Mouse (Mus musculus) intestine, embryonic 14.5 days (tissue): ENCODE results near the gene Dnmbp. TPM values are rescaled to one million over a fixed set of nuclear protein-coding genes. Genes with fewer than 3 reads are reported as not detected.
A peak's percentile ranks its signal among the peaks of the same experiment; 100 is the strongest.

ENCODE experiments used
- ATAC-seq: fragments of 200-750 bp; cut with Nextera tagmentation; replicated peaks from 2 replicates; pipeline ENCODE4 v1.8.0; 2017; ENCODE audit warnings: low read depth, moderate number of reproducible peaks, moderate TSS enrichment, moderate library complexity; ENCODE audit not compliant: low FRiP score, low TSS enrichment
- DNase-seq: peaks from one replicate; pipeline ENCODE4 v3.0.0-alpha.2; 2018; ENCODE audit warnings: low spot score
- H3K27ac ChIP-seq: fragments of 300-500 bp; sonication (generic); 2 replicates; pipeline ENCODE4 v1.5.1; 2014; ENCODE audit warnings: low read depth, mild to moderate bottlenecking, control low read depth
- H3K27me3 ChIP-seq: fragments of 300-500 bp; sonication (generic); replicated peaks from 2 replicates; pipeline ENCODE4 v1.6.1; 2014; ENCODE audit warnings: low read length, control low read depth; ENCODE audit not compliant: control insufficient read depth, insufficient read depth
- H3K36me3 ChIP-seq: fragments of 300-500 bp; sonication (generic); 2 replicates; pipeline ENCODE4 v1.6.1; 2014; ENCODE audit warnings: low read length, control low read depth; ENCODE audit not compliant: control insufficient read depth, insufficient read depth
- H3K4me1 ChIP-seq: fragments of 300-500 bp; sonication (generic); replicated peaks from 2 replicates; pipeline ENCODE4 v1.6.1; 2014; ENCODE audit warnings: low read length, control low read depth, mixed read lengths; ENCODE audit not compliant: control insufficient read depth, insufficient read depth
- H3K4me2 ChIP-seq: fragments of 300-500 bp; sonication (generic); 2 replicates; pipeline ENCODE4 v1.6.1; 2014; ENCODE audit warnings: low read length
- H3K4me3 ChIP-seq: fragments of 300-500 bp; sonication (generic); 2 replicates; pipeline ENCODE4 v1.5.1; 2014; ENCODE audit warnings: low read depth, low read length, control low read depth, mixed read lengths
- H3K9ac ChIP-seq: fragments of 300-500 bp; sonication (generic); 2 replicates; pipeline ENCODE4 v1.6.1; 2014; ENCODE audit warnings: mild to moderate bottlenecking, low read length
- H3K9me3 ChIP-seq: fragments of 300-500 bp; sonication (generic); 2 replicates; pipeline ENCODE4 v1.6.1; 2016; ENCODE audit warnings: low read length, control low read depth; ENCODE audit not compliant: control insufficient read depth
- WGBS: fragments of 180-500 bp; shearing (Covaris S2); extraction: QIAGEN DNeasy Blood & Tissue Kit; methylation state at CpG from one replicate; pipeline ENCODE4 v1.1.7; 2014; 5-methylcytosine and 5-hydroxymethylcytosine counted together
- polyA plus RNA-seq: library from polyadenylated mRNA; unstranded; fragments of >200 nt; fragmentation: Nextera tagmentation; extraction: Ambion mirVana; gene quantifications from 2 replicates; pipeline ENCODE4 v1.2.1, GENCODE M21; 2014

The Dnmbp gene
- polyA plus RNA-seq, 1 experiment from 2014 or later: 37.5 TPM

DNA sequence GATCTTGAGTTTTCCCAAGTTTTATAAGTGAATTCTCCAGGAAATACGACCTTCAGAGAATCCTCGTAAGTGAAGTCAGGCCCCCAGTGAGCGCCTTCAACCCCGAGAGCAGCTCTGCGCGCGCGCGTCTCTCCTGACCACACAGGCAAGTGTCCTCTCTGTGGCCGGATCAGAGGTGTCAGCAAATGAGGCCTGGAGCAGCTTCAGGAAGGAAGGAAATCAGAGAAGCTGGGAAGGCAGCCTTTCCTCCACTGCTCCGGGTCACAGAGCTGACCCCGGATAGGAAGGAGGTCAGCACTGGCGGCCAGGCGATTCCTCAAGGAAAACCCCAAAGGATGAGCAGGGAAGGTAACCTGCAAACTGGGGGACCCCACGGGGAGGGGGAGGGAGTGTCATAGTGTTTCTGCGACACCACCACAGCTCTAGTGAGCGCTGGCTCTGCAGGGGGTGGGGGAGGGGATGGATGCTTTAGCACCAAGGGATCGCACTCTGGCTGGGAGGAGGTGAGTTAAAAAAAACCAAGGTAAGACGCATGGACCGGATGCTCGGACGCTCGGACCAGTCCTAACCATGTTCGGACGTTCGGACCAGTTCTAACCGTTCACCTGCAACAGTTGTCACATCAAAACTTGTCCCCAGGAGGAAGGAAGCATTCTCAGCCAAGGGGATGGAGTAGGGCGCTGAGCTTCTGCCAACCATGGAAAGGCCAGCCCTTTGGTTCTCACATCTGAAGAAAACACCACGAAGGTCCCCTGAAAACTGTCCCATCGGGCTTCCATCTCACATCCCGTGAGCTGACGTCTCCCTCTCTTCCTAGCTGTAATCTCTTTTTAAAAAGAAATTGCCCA, 19.3 kb downstream of the Dnmbp start:
- Histone ChIP-seq H3K9me3 (peaks cover 5% of the 10 kb centered on the region; the same call in 1 of the 2 replicates), H3K27me3 (no peaks in the 10 kb centered on the region), H3K4me1 (peaks cover 15% of the 10 kb centered on the region), H3K36me3 (no peaks in the 10 kb centered on the region), H3K27ac (no peak overlapping the region), H3K9ac (no peak overlapping the region), H3K4me2 (no peak overlapping the region), H3K4me3 (no peak overlapping the region)
- WGBS: 31% methylated on average over 32 of the region's 32 CpGs
- no peak for DNase-seq
- ATAC-seq: no peak

DNA sequence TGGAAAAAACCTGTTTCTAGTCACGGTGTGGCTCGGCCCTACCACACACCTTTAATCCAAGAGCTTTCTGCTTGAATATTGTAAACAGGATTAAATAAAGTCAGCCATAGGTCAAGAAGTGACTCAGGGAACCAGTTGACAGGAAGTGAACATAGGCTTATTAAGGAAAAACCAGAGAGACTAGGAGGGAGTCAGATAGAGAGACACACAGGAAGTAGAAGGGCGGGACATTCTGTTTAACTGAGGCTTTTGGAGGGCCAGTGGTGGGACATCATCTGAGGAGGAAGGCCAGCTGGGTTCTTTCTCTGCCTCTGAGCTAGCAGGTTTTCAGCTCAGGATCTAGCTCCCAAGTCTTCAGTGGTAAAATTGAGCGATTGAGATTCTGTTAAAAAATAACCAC, 20.1 kb downstream of the Dnmbp start:
- Histone ChIP-seq H3K4me1 (peaks cover 15% of the 10 kb centered on the region), H3K9ac (no peak overlapping the region), H3K4me2 (no peak overlapping the region), H3K27me3 (no peaks in the 10 kb centered on the region), H3K27ac (no peak overlapping the region), H3K36me3 (no peaks in the 10 kb centered on the region), H3K9me3 (peaks cover 5% of the 10 kb centered on the region; the same call in 1 of the 2 replicates), H3K4me3 (no peak overlapping the region)
- no peak for DNase-seq
- 79% methylated on average over 4 of the region's 4 CpGs for WGBS
- ATAC-seq: no peak

- Histone ChIP-seq H3K4me2 (no peak overlapping the region), H3K4me3 (no peak overlapping the region), H3K27ac (no peak overlapping the region), H3K9me3 (peaks cover 5% of the 10 kb centered on the region; the same call in 1 of the 2 replicates), H3K9ac (no peak overlapping the region), H3K36me3 (no peaks in the 10 kb centered on the region), H3K27me3 (no peaks in the 10 kb centered on the region), H3K4me1 (peaks cover 15% of the 10 kb centered on the region)
- 83% methylated on average over 3 of the region's 3 CpGs for WGBS
- ATAC-seq (no peak), DNase-seq (no peak)
Observed at GRCm38 (mm10) chr19:43918834-43919233, 21.2 kb downstream of the Dnmbp start.

DNA sequence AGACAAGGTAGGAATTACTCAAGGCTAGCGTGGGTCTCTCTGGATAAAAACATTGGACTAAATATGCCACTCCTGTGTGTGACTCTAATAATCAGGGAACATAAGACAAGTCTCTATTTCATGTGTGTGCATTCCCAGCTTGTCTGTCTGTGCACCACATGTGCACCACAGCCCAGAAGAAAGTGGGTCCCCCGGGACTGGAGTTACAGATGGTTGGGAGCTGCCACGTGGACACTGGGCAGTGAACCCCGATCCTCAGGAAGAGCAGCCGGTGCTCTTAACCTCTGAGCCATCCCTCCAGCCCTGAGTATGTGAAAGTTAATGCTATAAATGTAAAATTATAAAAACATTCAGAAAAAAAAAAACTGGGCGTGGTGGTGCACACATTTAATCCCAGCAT, 22.2 kb downstream of the Dnmbp start:
- Histone ChIP-seq H3K27me3 (no peaks in the 10 kb centered on the region), H3K9ac (no peak overlapping the region), H3K27ac (no peak overlapping the region), H3K9me3 (no peaks in the 10 kb centered on the region), H3K4me3 (no peak overlapping the region), H3K36me3 (no peaks in the 10 kb centered on the region), H3K4me2 (no peak overlapping the region), H3K4me1 (peaks cover 15% of the 10 kb centered on the region)
- DNase-seq (no peak), ATAC-seq (no peak)
- WGBS: 87% methylated on average over 6 of the region's 6 CpGs

DNA sequence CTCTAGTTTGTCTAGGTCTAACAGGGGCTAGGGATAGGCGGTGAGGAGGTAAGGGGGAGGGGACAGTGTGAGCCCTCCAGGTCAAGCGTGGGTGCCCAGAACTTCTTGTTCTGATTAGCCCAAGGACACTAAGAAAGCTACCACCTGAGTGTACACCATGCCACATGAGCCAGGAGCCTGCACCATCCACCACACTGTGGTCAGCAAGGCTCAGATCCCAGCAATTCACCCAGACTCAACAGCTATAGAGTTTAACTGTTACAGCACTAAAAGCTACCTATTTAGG, 22.6 kb downstream of the Dnmbp start:
- DNase-seq (no peak), ATAC-seq (no peak)
- H3K36me3 ChIP-seq: no peaks in the 10 kb centered on the region
- no peak overlapping the region for H3K4me3 ChIP-seq
- WGBS: 84% methylated on average over 2 of the region's 2 CpGs
- 0 out of 2 replicates have a peak overlapping the region, but pooled peaks have one; percentile 20 for H3K4me2 ChIP-seq
- H3K9ac ChIP-seq: no peak overlapping the region
- no peak overlapping the region for H3K27ac ChIP-seq
- no peaks in the 10 kb centered on the region for H3K9me3 ChIP-seq
- peaks cover 15% of the 10 kb centered on the region for H3K4me1 ChIP-seq
- H3K27me3 ChIP-seq: no peaks in the 10 kb centered on the region

DNA sequence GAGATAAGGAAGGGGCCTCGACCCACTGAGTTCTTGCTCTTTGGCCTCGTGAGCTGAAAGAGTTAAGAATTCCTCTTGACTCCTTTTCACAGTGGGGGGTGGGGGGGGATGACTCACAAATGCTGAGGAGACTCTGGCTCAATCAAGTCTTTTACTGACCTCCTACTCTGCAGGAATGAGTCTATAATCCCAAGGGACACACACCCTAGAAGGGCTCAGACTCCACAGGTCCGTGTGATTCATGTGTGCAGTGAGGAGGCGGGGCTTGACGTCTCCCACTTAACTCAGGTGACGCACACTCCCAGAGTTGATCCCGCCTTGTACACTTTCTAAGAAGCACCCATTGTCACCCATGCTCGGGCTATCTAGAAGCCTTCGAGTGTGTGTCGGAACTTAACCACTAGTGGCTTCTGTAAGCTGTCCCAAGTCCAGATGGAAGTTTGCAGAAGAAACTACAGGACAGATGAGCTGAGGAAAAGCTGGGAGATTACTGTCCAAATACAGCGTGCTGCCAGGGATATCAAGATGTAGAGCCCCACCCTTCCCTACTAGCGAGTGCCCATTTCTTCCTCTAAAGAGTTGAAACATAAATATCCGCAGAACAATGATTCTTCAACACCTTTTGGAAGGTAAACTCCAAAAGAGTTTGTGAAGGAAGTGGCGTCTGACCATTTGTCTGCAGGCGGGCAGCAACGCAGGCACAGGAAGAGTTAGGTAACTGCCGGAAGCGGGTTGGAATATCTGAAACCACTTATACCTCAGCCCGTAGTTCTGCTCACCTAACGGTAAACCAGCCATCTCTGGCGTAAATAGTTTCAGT, 23.2 kb downstream of the Dnmbp start:
- Histone ChIP-seq H3K4me3 (no peak overlapping the region), H3K4me2 (peak overlapping the region; percentile 20), H3K27me3 (no peaks in the 10 kb centered on the region), H3K4me1 (peaks cover 15% of the 10 kb centered on the region), H3K36me3 (peaks cover 3% of the 10 kb centered on the region; the same call in 1 of the 2 replicates), H3K9ac (no peak overlapping the region), H3K27ac (peak overlapping the region; percentile 4; the same call in 1 of the 2 replicates), H3K9me3 (no peaks in the 10 kb centered on the region)
- peak; percentile 67 for DNase-seq
- 56% methylated on average over 21 of the region's 21 CpGs for WGBS
- ATAC-seq: peak; percentile 89

DNA sequence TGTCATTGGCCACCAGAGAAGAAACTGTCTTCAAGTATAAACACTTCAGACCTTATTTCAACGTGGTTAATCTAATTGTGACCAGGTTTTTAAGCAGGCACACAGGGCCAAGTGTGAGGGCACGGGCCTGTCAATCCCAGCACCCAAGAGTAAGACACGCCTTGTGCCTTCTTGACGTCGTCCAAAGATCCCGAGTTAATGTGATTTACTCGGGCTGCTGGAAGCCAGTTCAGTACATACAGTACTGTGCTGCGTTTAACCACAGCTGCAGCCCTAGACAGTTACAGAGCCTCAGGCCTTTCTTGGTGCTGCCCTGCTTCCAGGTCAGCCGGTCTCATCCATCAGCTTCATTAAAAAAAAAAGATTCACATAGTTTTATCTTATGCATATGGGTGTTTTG, 24.6 kb downstream of the Dnmbp start:
- Histone ChIP-seq H3K9ac (no peak overlapping the region), H3K27me3 (no peaks in the 10 kb centered on the region), H3K4me1 (peaks cover 11% of the 10 kb centered on the region; the same call in 1 of the 2 replicates), H3K4me2 (no peak overlapping the region), H3K36me3 (peaks cover 14% of the 10 kb centered on the region), H3K27ac (no peak overlapping the region), H3K4me3 (no peak overlapping the region), H3K9me3 (no peaks in the 10 kb centered on the region)
- ATAC-seq (no peak), DNase-seq (no peak)
- WGBS: 62% methylated on average over 9 of the region's 9 CpGs

DNA sequence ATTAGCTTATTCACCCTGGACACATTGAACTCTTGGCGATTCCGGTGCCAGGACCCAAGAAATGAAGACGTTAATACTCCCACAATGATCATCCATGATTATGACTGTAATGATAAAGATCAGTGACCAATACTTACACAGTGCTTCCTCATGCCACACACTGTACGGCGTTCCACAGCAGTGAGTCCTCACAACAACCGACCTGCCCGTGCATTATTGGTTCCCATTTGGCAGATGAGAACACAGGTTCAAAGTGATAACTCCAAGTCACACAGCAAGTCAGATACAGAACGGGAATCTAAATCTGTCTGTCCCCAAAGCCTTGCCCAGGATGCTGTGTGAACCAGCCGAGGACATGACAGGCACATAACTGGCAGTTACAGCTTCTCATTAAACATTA, 25.0 kb downstream of the Dnmbp start:
- H3K4me3 ChIP-seq: no peak overlapping the region
- DNase-seq (no peak), ATAC-seq (no peak)
- H3K27me3 ChIP-seq: no peaks in the 10 kb centered on the region
- H3K9ac ChIP-seq: no peak overlapping the region
- peaks cover 18% of the 10 kb centered on the region for H3K36me3 ChIP-seq
- WGBS: 89% methylated on average over 9 of the region's 9 CpGs
- H3K9me3 ChIP-seq: no peaks in the 10 kb centered on the region
- no peak overlapping the region for H3K4me2 ChIP-seq
- 0 out of 2 replicates have a peak, but pooled peaks cover 11% of the 10 kb centered on the region for H3K4me1 ChIP-seq
- H3K27ac ChIP-seq: no peak overlapping the region
